Mouse (Mus musculus): ENCODE results near the gene Pigyl. TPM values are rescaled to one million over a fixed set of nuclear protein-coding genes. Genes with fewer than 3 reads are reported as not detected.
A peak's percentile ranks its signal among the peaks of the same experiment; 100 is the strongest.
"Not testable (repeated sequence)": the region's sequence is repeated elsewhere in the genome, so short reads cannot be mapped to it uniquely, and the experiment has no call there.

Pigyl gene
- polyA plus RNA-seq, 1 experiment from 2014 or later: 99.2 TPM

GRCm38 (mm10) chr9:22144304-22144965 is 12.2 kb upstream of the Pigyl start:
- H3K9me3 ChIP-seq (ENCODE audit: control insufficient read depth, low read length): no peaks in the 10 kb centered on the region
- no peaks in the 10 kb centered on the region for H3K4me1 ChIP-seq (replicated peaks; ENCODE audit: control insufficient read depth, insufficient read depth)
- no peak for ATAC-seq (ENCODE audit: low FRiP score, low TSS enrichment)
- TF ChIP-seq CTCF (IDR thresholded peaks at IDR 0.05; ENCODE audit: low read depth): no peak
- no peak for TF ChIP-seq EP300 (optimal IDR thresholded peaks at IDR 0.05)
- H3K36me3 ChIP-seq (ENCODE audit: control insufficient read depth, insufficient read depth, low read length): no peaks in the 10 kb centered on the region
- no peaks in the 10 kb centered on the region for H3K27me3 ChIP-seq (ENCODE audit: control insufficient read depth, insufficient read depth, low read length)
- no peak overlapping the region for H3K4me2 ChIP-seq (replicated peaks; ENCODE audit: low read depth)
- H3K27ac ChIP-seq (replicated peaks): no peak overlapping the region
- H3K9ac ChIP-seq (ENCODE audit: low read length): no peak overlapping the region
- no peak overlapping the region for H3K4me3 ChIP-seq (ENCODE audit: low read depth, low read length)
- WGBS: 93% methylated on average over 7 of the region's 8 CpGs
- no peak for DNase-seq (ENCODE audit: low spot score)

- DNase-seq (ENCODE audit: low spot score) (peak; percentile 56), ATAC-seq (ENCODE audit: low FRiP score, low TSS enrichment) (peak; percentile 82)
- WGBS: 74% methylated on average over 20 of the region's 20 CpGs
- no peak overlapping the region for H3K4me2 ChIP-seq (replicated peaks; ENCODE audit: low read depth)
- no peaks in the 10 kb centered on the region for H3K9me3 ChIP-seq (ENCODE audit: control insufficient read depth, low read length)
- H3K4me1 ChIP-seq (replicated peaks; ENCODE audit: control insufficient read depth, insufficient read depth): no peaks in the 10 kb centered on the region
- H3K9ac ChIP-seq (ENCODE audit: low read length): no peak overlapping the region
- H3K27ac ChIP-seq (replicated peaks): no peak overlapping the region
- H3K36me3 ChIP-seq (ENCODE audit: control insufficient read depth, insufficient read depth, low read length): no peaks in the 10 kb centered on the region
- TF ChIP-seq EP300 (optimal IDR thresholded peaks at IDR 0.05) (no peak), CTCF (IDR thresholded peaks at IDR 0.05; ENCODE audit: low read depth) (no peak)
- no peak overlapping the region for H3K4me3 ChIP-seq (ENCODE audit: low read depth, low read length)
- no peaks in the 10 kb centered on the region for H3K27me3 ChIP-seq (ENCODE audit: control insufficient read depth, insufficient read depth, low read length)
These were observed 7.0 kb upstream of the Pigyl start for GRCm38 (mm10) chr9:22149426-22150248.

DNA sequence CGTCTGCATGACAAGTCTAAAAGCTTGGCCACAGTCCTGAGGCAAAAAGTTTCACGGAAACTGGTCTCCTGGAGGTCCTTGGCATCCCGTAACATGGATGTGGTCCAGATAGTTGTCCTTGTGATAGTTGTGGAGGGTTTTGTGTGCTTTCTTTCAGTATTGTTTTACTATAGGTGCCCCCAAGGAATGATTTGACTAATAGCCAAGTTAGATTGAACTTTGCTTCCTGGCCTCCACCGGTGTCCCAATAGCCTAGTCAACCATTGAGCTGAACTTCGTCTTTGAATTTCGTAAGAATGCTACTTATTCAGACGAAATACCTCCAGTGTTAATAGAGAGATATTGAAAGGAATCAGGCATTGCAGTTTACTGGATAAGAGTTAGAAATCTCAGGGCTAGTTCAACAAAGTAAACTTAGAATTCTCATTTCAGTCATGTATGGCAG is 6.4 kb upstream of the Pigyl start:
- H3K4me2 ChIP-seq (replicated peaks; ENCODE audit: low read depth); H3K4me1 ChIP-seq (replicated peaks; ENCODE audit: control insufficient read depth, insufficient read depth); H3K9me3 ChIP-seq (ENCODE audit: control insufficient read depth, low read length); ATAC-seq (ENCODE audit: low FRiP score, low TSS enrichment); H3K9ac ChIP-seq (ENCODE audit: low read length); H3K36me3 ChIP-seq (ENCODE audit: control insufficient read depth, insufficient read depth, low read length); DNase-seq (ENCODE audit: low spot score); H3K4me3 ChIP-seq (ENCODE audit: low read depth, low read length); H3K27me3 ChIP-seq (ENCODE audit: control insufficient read depth, insufficient read depth, low read length); H3K27ac ChIP-seq (replicated peaks): not testable (repeated sequence)
- 85% methylated on average over 7 of the region's 7 CpGs for WGBS

- Histone ChIP-seq H3K4me1 (replicated peaks; ENCODE audit: control insufficient read depth, insufficient read depth) (no peaks in the 10 kb centered on the region), H3K36me3 (ENCODE audit: control insufficient read depth, insufficient read depth, low read length) (no peaks in the 10 kb centered on the region), H3K9me3 (ENCODE audit: control insufficient read depth, low read length) (no peaks in the 10 kb centered on the region), H3K9ac (ENCODE audit: low read length) (no peak overlapping the region), H3K27ac (replicated peaks) (no peak overlapping the region), H3K27me3 (ENCODE audit: control insufficient read depth, insufficient read depth, low read length) (no peaks in the 10 kb centered on the region), H3K4me3 (ENCODE audit: low read depth, low read length) (no peak overlapping the region), H3K4me2 (replicated peaks; ENCODE audit: low read depth) (no peak overlapping the region)
- no peak for ATAC-seq (ENCODE audit: low FRiP score, low TSS enrichment)
- TF ChIP-seq EP300 (optimal IDR thresholded peaks at IDR 0.05): no peak
- no peak for TF ChIP-seq CTCF (IDR thresholded peaks at IDR 0.05; ENCODE audit: low read depth)
- no peak for DNase-seq (ENCODE audit: low spot score)
- WGBS: 51% methylated on average over 2 of the region's 2 CpGs
These were observed 5.7 kb upstream of the Pigyl start for GRCm38 (mm10) chr9:22150946-22151345.

- TF ChIP-seq EP300 (optimal IDR thresholded peaks at IDR 0.05) (no peak), CTCF (IDR thresholded peaks at IDR 0.05; ENCODE audit: low read depth) (peak; percentile 14; the same call in 1 of the 2 replicates)
- WGBS: 91% methylated on average over 3 of the region's 3 CpGs
- Histone ChIP-seq H3K27ac (replicated peaks) (no peak overlapping the region), H3K27me3 (ENCODE audit: control insufficient read depth, insufficient read depth, low read length) (no peaks in the 10 kb centered on the region), H3K4me2 (replicated peaks; ENCODE audit: low read depth) (no peak overlapping the region), H3K4me1 (replicated peaks; ENCODE audit: control insufficient read depth, insufficient read depth) (0 out of 2 replicates have a peak, but pooled peaks cover 5% of the 10 kb centered on the region), H3K36me3 (ENCODE audit: control insufficient read depth, insufficient read depth, low read length) (no peaks in the 10 kb centered on the region), H3K9ac (ENCODE audit: low read length) (no peak overlapping the region), H3K9me3 (ENCODE audit: control insufficient read depth, low read length) (no peaks in the 10 kb centered on the region), H3K4me3 (ENCODE audit: low read depth, low read length) (no peak overlapping the region)
- ATAC-seq (ENCODE audit: low FRiP score, low TSS enrichment) (no peak), DNase-seq (ENCODE audit: low spot score) (no peak)
These were observed 2.8 kb upstream of the Pigyl start for GRCm38 (mm10) chr9:22153810-22154209.

DNA sequence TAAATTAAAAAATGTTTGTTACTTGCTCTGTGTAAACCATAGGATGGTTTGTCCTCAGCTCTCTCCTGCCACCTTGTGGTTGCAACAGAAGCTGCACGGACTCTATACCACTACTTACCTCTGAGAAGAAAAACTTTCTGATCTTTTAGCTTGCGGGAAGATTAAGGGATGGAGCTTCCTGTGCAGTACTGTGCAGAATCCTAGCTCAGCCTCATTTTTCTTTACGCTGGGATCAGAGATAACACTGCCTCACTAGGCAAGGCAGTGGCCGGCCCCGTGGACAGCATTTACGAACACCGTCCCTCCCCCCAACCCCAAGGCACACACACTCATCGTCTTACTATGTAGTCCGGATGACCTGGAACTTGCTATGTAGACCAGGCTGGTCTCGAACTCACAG is 1.0 kb upstream of the Pigyl start:
- ATAC-seq (ENCODE audit: low FRiP score, low TSS enrichment): peak; percentile 22

More for the DNA sequence above, 1.0 kb upstream of the Pigyl start:
- H3K4me3 ChIP-seq (ENCODE audit: low read depth, low read length): no peak overlapping the region
- no peak overlapping the region; the same call in 1 of the 2 replicates for H3K9ac ChIP-seq (ENCODE audit: low read length)
- peak overlapping the region; percentile 27; the same call in 1 of the 2 replicates for H3K4me2 ChIP-seq (replicated peaks; ENCODE audit: low read depth)
- 20% methylated on average over 10 of the region's 10 CpGs for WGBS
- peak; percentile 73 for DNase-seq (ENCODE audit: low spot score)
- peak; percentile 88 for TF ChIP-seq CTCF (IDR thresholded peaks at IDR 0.05; ENCODE audit: low read depth)
- TF ChIP-seq EP300 (optimal IDR thresholded peaks at IDR 0.05): no peak
- H3K27ac ChIP-seq (replicated peaks): no peak overlapping the region
- H3K27me3 ChIP-seq (ENCODE audit: control insufficient read depth, insufficient read depth, low read length): no peaks in the 10 kb centered on the region
- 0 out of 2 replicates have a peak, but pooled peaks cover 5% of the 10 kb centered on the region for H3K4me1 ChIP-seq (replicated peaks; ENCODE audit: control insufficient read depth, insufficient read depth)
- no peaks in the 10 kb centered on the region for H3K9me3 ChIP-seq (ENCODE audit: control insufficient read depth, low read length)
- H3K36me3 ChIP-seq (ENCODE audit: control insufficient read depth, insufficient read depth, low read length): no peaks in the 10 kb centered on the region

All from stomach, postnatal 0 days (tissue).